Mouse (Mus musculus): ENCODE data around the gene Pdrg1.

DNA sequence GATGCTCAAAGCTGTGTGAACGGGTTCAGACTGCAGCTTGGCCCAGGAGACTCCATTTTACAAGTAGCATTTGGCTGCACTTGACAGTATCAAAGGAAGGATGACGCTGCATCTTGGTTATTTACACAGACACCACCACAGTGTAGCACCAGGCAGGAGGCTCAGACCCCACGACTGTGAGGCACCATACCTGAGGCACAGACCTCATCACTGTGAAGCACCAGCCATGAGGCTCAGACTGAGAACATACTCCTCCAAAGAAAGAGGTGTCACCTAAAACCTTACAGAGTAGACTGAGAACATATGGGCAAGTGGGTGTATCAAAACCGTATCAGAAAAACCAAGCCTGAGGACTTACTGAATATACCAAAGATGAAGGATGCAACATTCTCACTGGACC, 7.6 kb upstream of the Pdrg1 start:
- no peak for TF ChIP-seq CTCF (IDR thresholded peaks at IDR 0.05; ENCODE audit: low read depth)
- no peak for TF ChIP-seq EP300 (IDR thresholded peaks at IDR 0.05; ENCODE audit: low read depth)
